ENCODE assay signal across 12 mouse cellular contexts in genomic region chr6:88379756-88380155, GRCm38 (mm10).
DNase-seq lines count a peak whose midpoint lies in the region; ATAC-seq and TF ChIP-seq lines count a peak whose summit lies in the region.
"Had no signal": no experiment of that assay in that cellular context is flagged by ENCODE, and none has a peak within 500 bp of the region (broad histone marks: within the 10 kb centered on the region; RNA-seq: fewer than 3 reads in every experiment).

No protein-coding gene starts in this region.

- no peak for TF ChIP-seq POLR2A in spleen, adult 2 months (IDR thresholded peaks at IDR 0.05; ENCODE audit: low read depth, low read length)

- no peak for ATAC-seq in heart, embryonic 11.5 days (replicated peaks; ENCODE audit: insufficient number of reproducible peaks, low FRiP score, low TSS enrichment)
- ATAC-seq in embryonic facial prominence, embryonic 12.5 days (ENCODE audit: insufficient number of reproducible peaks, insufficient read depth, low FRiP score, low TSS enrichment) = no peak
- ATAC-seq: intestine, embryonic 15.5 days; liver, embryonic 12.5 days; midbrain, embryonic 16.5 days had no signal

- H3K36me3 ChIP-seq in heart, embryonic 11.5 days (ENCODE audit: control insufficient read depth, insufficient read depth, low read length) = no peaks in the 10 kb centered on the region
- H3K36me3 ChIP-seq in spleen, adult 2 months (ENCODE audit: control insufficient read depth, insufficient read depth, low read length) = no peaks in the 10 kb centered on the region
- H3K36me3 ChIP-seq in embryonic facial prominence, embryonic 12.5 days = no peaks in the 10 kb centered on the region
- H3K36me3 ChIP-seq: intestine, embryonic 15.5 days had no signal

- H3K9ac ChIP-seq in heart, embryonic 11.5 days (ENCODE audit: low read depth, low read length) = peak overlapping the region; percentile 3; the same call in 1 of the 2 replicates
- no peak overlapping the region for H3K9ac ChIP-seq in embryonic facial prominence, embryonic 12.5 days
- H3K9ac ChIP-seq: intestine, embryonic 15.5 days; liver, embryonic 12.5 days had no signal

- H3K4me3 ChIP-seq in heart, embryonic 11.5 days (ENCODE audit: low read depth, low read length) = no peak overlapping the region
- H3K4me3 ChIP-seq in spleen, adult 2 months (ENCODE audit: extremely low read depth, insufficient read depth, insufficient read length) = no peak overlapping the region
- H3K4me3 ChIP-seq in embryonic facial prominence, embryonic 12.5 days = no peak overlapping the region
- H3K4me3 ChIP-seq: intestine, embryonic 15.5 days; liver, embryonic 12.5 days had no signal

- no peaks in the 10 kb centered on the region for H3K9me3 ChIP-seq in heart, embryonic 11.5 days (replicated peaks; ENCODE audit: control insufficient read depth, low read length)
- H3K9me3 ChIP-seq in embryonic facial prominence, embryonic 12.5 days = no peaks in the 10 kb centered on the region
- H3K9me3 ChIP-seq: intestine, embryonic 15.5 days; liver, embryonic 12.5 days had no signal

- no peak overlapping the region for H3K4me2 ChIP-seq in heart, embryonic 11.5 days
- H3K4me2 ChIP-seq in embryonic facial prominence, embryonic 12.5 days (replicated peaks) = no peak overlapping the region
- H3K4me2 ChIP-seq: intestine, embryonic 15.5 days; liver, embryonic 12.5 days had no signal

- no peaks in the 10 kb centered on the region for H3K27me3 ChIP-seq in heart, embryonic 11.5 days (ENCODE audit: control insufficient read depth, insufficient read depth, low read length)
- H3K27me3 ChIP-seq in spleen, adult 2 months (ENCODE audit: control insufficient read depth, insufficient read depth, low read length) = no peaks in the 10 kb centered on the region
- H3K27me3 ChIP-seq in embryonic facial prominence, embryonic 12.5 days = no peaks in the 10 kb centered on the region
- H3K27me3 ChIP-seq: intestine, embryonic 15.5 days; liver, embryonic 12.5 days had no signal

- intact Hi-C loops in heart, postnatal 14 days (cut with DNase I) = no loop called here

- TF ChIP-seq CTCF in spleen, adult 2 months (IDR thresholded peaks at IDR 0.05; ENCODE audit: extremely low read depth, insufficient read depth, insufficient read length, insufficient replicate concordance) = no peak

- DNase-seq in heart, postnatal 14 days = no peak
- DNase-seq in spleen, adult 2 months (ENCODE audit: low read depth in 1 of 2, low spot score in 2 of 2) = no peak
- no peak for DNase-seq in spleen, adult 12 weeks (ENCODE audit: low spot score)
- DNase-seq in c-Kit-positive CD71-positive TER-119-positive erythroid progenitor cells, embryonic 14.5 days (ENCODE audit: low spot score) = no peak
- DNase-seq in ovary, postnatal 36 days (ENCODE audit: low spot score) = no peak
- DNase-seq: kidney, postnatal 10 days had no signal

- H3K4me1 ChIP-seq in heart, embryonic 11.5 days (ENCODE audit: control insufficient read depth, insufficient read depth, low read length) = peaks cover 10% of the 10 kb centered on the region
- peaks cover 9% of the 10 kb centered on the region; the same call in 1 of the 2 replicates for H3K4me1 ChIP-seq in spleen, adult 2 months (ENCODE audit: control insufficient read depth, insufficient read depth, insufficient read length)
- peaks cover 15% of the 10 kb centered on the region for H3K4me1 ChIP-seq in embryonic facial prominence, embryonic 12.5 days

- H3K27ac ChIP-seq in heart, embryonic 11.5 days (ENCODE audit: low read depth, low read length) = no peak overlapping the region
- 0 out of 2 replicates have a peak overlapping the region, but pooled peaks have one; percentile 3 for H3K27ac ChIP-seq in spleen, adult 2 months (ENCODE audit: insufficient read depth, low read length)
- H3K27ac ChIP-seq in embryonic facial prominence, embryonic 12.5 days = peak overlapping the region; percentile 57; the same call in 1 of the 2 replicates
- H3K27ac ChIP-seq: intestine, embryonic 15.5 days; liver, embryonic 12.5 days; macrophage had no signal

- 28% methylated on average over 3 of the region's 3 CpGs for WGBS in heart, embryonic 11.5 days (ENCODE audit: insufficient replicate concordance)
- 64% methylated on average over 3 of the region's 3 CpGs for WGBS in spleen, adult 2 months
- 15% methylated on average over 3 of the region's 3 CpGs for WGBS in embryonic facial prominence, embryonic 12.5 days
